Mouse (Mus musculus): ENCODE measurements at regions not wholly inside any gene's neighbourhood (a gene's known extent, or its start where the extent isn't known, plus 50 kb on each side); places are given as distances from the start of the nearest gene placed in this dataset.
A peak's percentile ranks its signal among the peaks of the same experiment; 100 is the strongest.

- no peak for DNase-seq
These were observed 181.8 kb upstream of the Rnpc3 start for GRCm38 (mm10) chr3:113811790-113812189.

- no peak for DNase-seq
These were observed 170.9 kb upstream of the Col11a1 start for GRCm38 (mm10) chr3:113859421-113859820.

GRCm38 (mm10) chr3:113860005-113860404 lies 170.3 kb upstream of the Col11a1 start:
- no peak for DNase-seq

- no peak for DNase-seq
These were observed 169.9 kb upstream of the Col11a1 start for GRCm38 (mm10) chr3:113860426-113860825.

GRCm38 (mm10) chr3:113873226-113873625 lies 157.1 kb upstream of the Col11a1 start:
- no peak for DNase-seq

GRCm38 (mm10) chr3:113905162-113905561 lies 125.2 kb upstream of the Col11a1 start:
- no peak for DNase-seq

GRCm38 (mm10) chr3:113919350-113920179 lies 110.8 kb upstream of the Col11a1 start:
- peak; percentile 7 for DNase-seq

- DNase-seq: no peak
These were observed 98.8 kb upstream of the Col11a1 start for GRCm38 (mm10) chr3:113931553-113931952.

GRCm38 (mm10) chr3:113950501-113950900 lies 79.8 kb upstream of the Col11a1 start:
- no peak for DNase-seq

GRCm38 (mm10) chr3:113952468-113952867 lies 77.9 kb upstream of the Col11a1 start:
- no peak for DNase-seq

GRCm38 (mm10) chr3:113953113-113953512 lies 77.2 kb upstream of the Col11a1 start:
- no peak for DNase-seq

GRCm38 (mm10) chr3:113954486-113954885 lies 75.9 kb upstream of the Col11a1 start:
- DNase-seq: no peak

- DNase-seq: no peak
These were observed 70.3 kb upstream of the Col11a1 start for GRCm38 (mm10) chr3:113960080-113960479.

All from right cerebral cortex, postnatal 4 days (tissue).